Mouse (Mus musculus) E14TG2a.4 (cell line): Measurements from ENCODE around the gene Ppard.

Experiments
- CTCF ChIP-seq: conservative IDR thresholded peaks from 2 replicates; pipeline ENCODE4 v1.5.1; 2014; ENCODE audit warnings: low read length
- NANOG ChIP-seq: IDR thresholded peaks from 2 replicates; pipeline ENCODE4 v1.6.1; 2014; ENCODE audit warnings: borderline replicate concordance, low read length, mixed read lengths
- POU5F1 ChIP-seq: IDR thresholded peaks from 2 replicates; pipeline ENCODE4 v1.6.1; 2014; ENCODE audit warnings: low read length, borderline replicate concordance

DNA sequence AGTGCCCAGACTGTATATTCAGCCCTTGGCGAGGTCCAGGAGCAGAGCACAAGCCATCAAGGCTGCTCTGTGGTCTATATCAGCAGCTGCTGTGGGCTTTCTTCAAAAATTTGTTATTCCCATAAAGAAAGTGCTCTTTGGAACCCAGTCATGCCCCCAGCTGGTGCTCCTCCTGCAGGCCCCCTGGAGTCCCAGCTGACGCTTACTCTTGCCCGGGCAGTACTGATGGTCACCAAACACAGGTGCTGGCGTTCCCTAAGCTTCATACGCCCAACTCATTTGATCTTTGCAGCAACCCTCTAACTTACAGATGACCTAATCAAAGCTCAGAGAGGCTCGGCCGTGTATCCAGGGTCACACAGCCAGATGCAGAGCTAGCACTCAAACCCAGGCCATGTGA lies 105.0 kb downstream of the Ppard start:
- TF ChIP-seq CTCF, result no peak
- TF ChIP-seq POU5F1, result no peak
- TF ChIP-seq NANOG, result no peak
